ENCODE assay signal across 21 mouse cellular contexts in the genomic region with DNA sequence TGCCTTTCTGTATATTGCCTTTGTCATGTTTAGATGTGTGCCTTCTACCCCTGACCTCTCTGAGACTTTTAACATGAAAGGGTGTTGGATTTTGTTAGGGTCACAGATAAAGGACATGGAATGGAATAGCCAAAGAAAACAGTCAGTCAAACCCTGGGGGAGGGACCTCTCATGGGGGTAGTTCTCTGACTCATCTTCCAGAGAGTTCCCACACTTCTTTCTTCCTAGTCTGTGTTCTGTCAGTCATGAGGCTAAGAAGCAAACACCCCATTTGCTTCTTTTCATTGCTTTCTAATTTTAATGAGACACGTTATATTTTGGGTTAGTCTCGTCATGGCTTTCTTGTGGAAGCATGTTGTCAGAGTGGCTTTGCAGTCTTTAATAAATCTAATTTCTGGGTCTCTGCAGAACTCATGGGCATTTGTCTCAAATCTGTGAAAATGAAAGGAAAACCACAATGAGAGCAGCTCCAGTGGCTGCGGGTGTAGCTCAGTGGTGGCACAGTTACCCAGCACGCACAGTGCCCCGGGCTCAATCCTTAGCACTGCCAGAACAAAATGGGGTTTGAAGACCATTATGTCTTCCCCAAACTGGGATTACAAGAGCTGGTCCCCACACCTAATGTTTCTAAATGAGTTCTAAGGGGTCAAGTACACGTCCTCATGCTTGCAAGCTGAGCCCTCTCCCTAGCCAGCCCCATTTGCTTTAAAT.
DNase-seq lines count a peak whose midpoint lies in the region; ATAC-seq lines count a peak whose summit lies in the region.
"Had no signal": no experiment of that assay in that cellular context is flagged by ENCODE, and none has a peak within 500 bp of the region (broad histone marks: within the 10 kb centered on the region; RNA-seq: fewer than 3 reads in every experiment).

No protein-coding gene starts in this region.

- WGBS in macrophage (ENCODE audit: missing documents): 16% methylated on average over 6 of the region's 6 CpGs

- H3K4me3 ChIP-seq in macrophage (ENCODE audit: inconsistent target): peak overlapping the region; percentile 28
- H3K4me3 ChIP-seq: embryonic facial prominence, embryonic 15.5 days; forebrain, embryonic 10.5 days; heart, embryonic 13.5 days; limb, embryonic 13.5 days; neural tube, embryonic 13.5 days had no signal

- no peaks in the 10 kb centered on the region for H3K36me3 ChIP-seq in macrophage (ENCODE audit: inconsistent target)
- H3K36me3 ChIP-seq: embryonic facial prominence, embryonic 15.5 days; forebrain, embryonic 10.5 days; heart, embryonic 13.5 days had no signal

- DNase-seq in heart, adult 11 months: peak; percentile 84
- DNase-seq in heart, postnatal 14 days: no peak
- DNase-seq in naive thymus-derived CD4-positive, alpha-beta T cell, adult 2 months (ENCODE audit: low read depth): peak; percentile 43
- no peak for DNase-seq in heart, adult 8-10 months (ENCODE audit: low spot score)
- DNase-seq in heart, postnatal 4 days: no peak
- DNase-seq: adrenal gland, postnatal 10 days; cerebellum, adult 11 months; cerebellum, postnatal 14 days; kidney, postnatal 4 days; right cerebral cortex, postnatal 14 days; spleen, adult 18-20 months had no signal

- H3K27ac ChIP-seq in macrophage: peak overlapping the region; percentile 41
- H3K27ac ChIP-seq: embryonic facial prominence, embryonic 15.5 days; forebrain, embryonic 10.5 days; heart, embryonic 13.5 days; limb, embryonic 13.5 days; liver, embryonic 14.5 days; neural tube, embryonic 13.5 days had no signal

- peak; percentile 77 for ATAC-seq in activated CD4-positive, CD25-positive, alpha-beta regulatory T cell, adult 4 months
- no peak for ATAC-seq in erythroblast, adult 5-6 weeks (replicated peaks; ENCODE audit: low FRiP score, poor library complexity, severe bottlenecking)
- ATAC-seq: Patski had no signal

- intact Hi-C loops in heart, postnatal 14 days (cut with DNase I): no loop called here

- H3K79me2 ChIP-seq in macrophage (ENCODE audit: inconsistent target): no peaks in the 10 kb centered on the region

Comparison
In these comparisons a context has a peak if more than half of its experiments do, and no peak if none do; other contexts are left out.
1. DNase-seq: peak in heart, adult 11 months (single experiment) and naive thymus-derived CD4-positive, alpha-beta T cell, adult 2 months (single experiment); none in heart, postnatal 14 days (0 of 2), heart, adult 8-10 months (single experiment) and heart, postnatal 4 days (single experiment).